Mouse (Mus musculus): ENCODE data around the gene Mcf2l. TPM values are rescaled to one million over a fixed set of nuclear protein-coding genes. Genes with fewer than 3 reads are reported as not detected.

Mcf2l gene
- polyA plus RNA-seq, 1 experiment from 2014 or later = 13.4 TPM

- no peak for TF ChIP-seq CTCF (IDR thresholded peaks at IDR 0.05; ENCODE audit: low read depth)
- H3K9me3 ChIP-seq (ENCODE audit: low read depth, low read length) = no peaks in the 10 kb centered on the region
- no peak overlapping the region for H3K4me2 ChIP-seq
- H3K9ac ChIP-seq = no peak overlapping the region
- no peaks in the 10 kb centered on the region for H3K4me1 ChIP-seq (ENCODE audit: insufficient read depth)
- ATAC-seq (ENCODE audit: insufficient read depth) = no peak
- WGBS = 69% methylated on average over 6 of the region's 6 CpGs
- H3K4me3 ChIP-seq (ENCODE audit: low read depth, low read length) = no peak overlapping the region
- H3K27ac ChIP-seq (ENCODE audit: low read depth) = no peak overlapping the region
- H3K27me3 ChIP-seq (ENCODE audit: insufficient read depth, low read length) = no peaks in the 10 kb centered on the region
- H3K36me3 ChIP-seq (ENCODE audit: insufficient read depth) = no peaks in the 10 kb centered on the region
- DNase-seq = no peak
Measured at GRCm38 (mm10) chr8:13039054-13039453, 165.4 kb downstream of the Mcf2l start.

GRCm38 (mm10) chr8:13041459-13041858 is 167.9 kb downstream of the Mcf2l start:
- WGBS = 81% methylated on average over 4 of the region's 4 CpGs
- no peak for ATAC-seq (ENCODE audit: insufficient read depth)

GRCm38 (mm10) chr8:13047652-13048051 is 174.0 kb downstream of the Mcf2l start:
- Histone ChIP-seq H3K27me3 (ENCODE audit: insufficient read depth, low read length) (no peaks in the 10 kb centered on the region), H3K9me3 (ENCODE audit: low read depth, low read length) (no peaks in the 10 kb centered on the region), H3K4me2 (no peak overlapping the region), H3K36me3 (ENCODE audit: insufficient read depth) (no peaks in the 10 kb centered on the region), H3K4me3 (ENCODE audit: low read depth, low read length) (no peak overlapping the region), H3K9ac (no peak overlapping the region), H3K4me1 (ENCODE audit: insufficient read depth) (no peaks in the 10 kb centered on the region), H3K27ac (ENCODE audit: low read depth) (no peak overlapping the region)
- no peak for DNase-seq
- no peak for ATAC-seq (ENCODE audit: insufficient read depth)
- no peak for TF ChIP-seq CTCF (IDR thresholded peaks at IDR 0.05; ENCODE audit: low read depth)
- 57% methylated on average over 5 of the region's 5 CpGs for WGBS

More at GRCm38 (mm10) chr8:13041459-13041858, 167.9 kb downstream of the Mcf2l start:
- no peak overlapping the region for H3K27ac ChIP-seq (ENCODE audit: low read depth)
- H3K9ac ChIP-seq = no peak overlapping the region
- no peak for TF ChIP-seq CTCF (IDR thresholded peaks at IDR 0.05; ENCODE audit: low read depth)
- no peak for DNase-seq
- no peaks in the 10 kb centered on the region for H3K4me1 ChIP-seq (ENCODE audit: insufficient read depth)
- H3K27me3 ChIP-seq (ENCODE audit: insufficient read depth, low read length) = no peaks in the 10 kb centered on the region
- no peaks in the 10 kb centered on the region for H3K36me3 ChIP-seq (ENCODE audit: insufficient read depth)
- H3K9me3 ChIP-seq (ENCODE audit: low read depth, low read length) = no peaks in the 10 kb centered on the region
- no peak overlapping the region for H3K4me3 ChIP-seq (ENCODE audit: low read depth, low read length)
- no peak overlapping the region for H3K4me2 ChIP-seq

GRCm38 (mm10) chr8:13050550-13050949 is 176.9 kb downstream of the Mcf2l start:
- no peaks in the 10 kb centered on the region for H3K27me3 ChIP-seq (ENCODE audit: insufficient read depth, low read length)
- H3K4me2 ChIP-seq = no peak overlapping the region
- H3K4me1 ChIP-seq (ENCODE audit: insufficient read depth) = no peaks in the 10 kb centered on the region
- no peak overlapping the region for H3K27ac ChIP-seq (ENCODE audit: low read depth)
- ATAC-seq (ENCODE audit: insufficient read depth) (no peak), DNase-seq (no peak)
- H3K36me3 ChIP-seq (ENCODE audit: insufficient read depth) = no peaks in the 10 kb centered on the region
- no peak overlapping the region for H3K4me3 ChIP-seq (ENCODE audit: low read depth, low read length)
- 74% methylated on average over 10 of the region's 10 CpGs for WGBS
- H3K9me3 ChIP-seq (ENCODE audit: low read depth, low read length) = no peaks in the 10 kb centered on the region
- no peak for TF ChIP-seq CTCF (IDR thresholded peaks at IDR 0.05; ENCODE audit: low read depth)
- H3K9ac ChIP-seq = no peak overlapping the region

- Histone ChIP-seq H3K27ac (ENCODE audit: low read depth) (no peak overlapping the region), H3K27me3 (ENCODE audit: insufficient read depth, low read length) (no peaks in the 10 kb centered on the region), H3K9me3 (ENCODE audit: low read depth, low read length) (no peaks in the 10 kb centered on the region), H3K4me2 (no peak overlapping the region), H3K36me3 (ENCODE audit: insufficient read depth) (no peaks in the 10 kb centered on the region), H3K9ac (no peak overlapping the region), H3K4me3 (ENCODE audit: low read depth, low read length) (no peak overlapping the region), H3K4me1 (ENCODE audit: insufficient read depth) (no peaks in the 10 kb centered on the region)
- no peak for ATAC-seq (ENCODE audit: insufficient read depth)
- 67% methylated on average over 4 of the region's 4 CpGs for WGBS
- TF ChIP-seq CTCF (IDR thresholded peaks at IDR 0.05; ENCODE audit: low read depth) = no peak
- no peak for DNase-seq
Measured at GRCm38 (mm10) chr8:13057351-13057750, 183.7 kb downstream of the Mcf2l start.

GRCm38 (mm10) chr8:13060441-13061150 is 187.0 kb downstream of the Mcf2l start, which contains the start of gene Proz:
Gene Proz (plus strand): TSS chr8:13060914.
- Histone ChIP-seq H3K27ac (ENCODE audit: low read depth) (no peak within 1 kb of the TSS), H3K9ac (no peak within 1 kb of the TSS), H3K4me2 (no peak within 1 kb of the TSS), H3K36me3 (ENCODE audit: insufficient read depth) (no peaks in the 10 kb centered on the region), H3K9me3 (ENCODE audit: low read depth, low read length) (no peaks in the 10 kb centered on the region), H3K27me3 (ENCODE audit: insufficient read depth, low read length) (no peaks in the 10 kb centered on the region), H3K4me1 (ENCODE audit: insufficient read depth) (no peaks in the 10 kb centered on the region), H3K4me3 (ENCODE audit: low read depth, low read length) (no peak within 1 kb of the TSS)
- TF ChIP-seq CTCF (IDR thresholded peaks at IDR 0.05; ENCODE audit: low read depth) = no peak
- DNase-seq (no peak), ATAC-seq (ENCODE audit: insufficient read depth) (no peak)
- WGBS = 67% methylated on average over 17 of the region's 17 CpGs

- Histone ChIP-seq H3K9ac (no peak overlapping the region), H3K9me3 (ENCODE audit: low read depth, low read length) (no peaks in the 10 kb centered on the region), H3K27ac (ENCODE audit: low read depth) (no peak overlapping the region), H3K4me1 (ENCODE audit: insufficient read depth) (no peaks in the 10 kb centered on the region), H3K4me2 (no peak overlapping the region), H3K27me3 (ENCODE audit: insufficient read depth, low read length) (no peaks in the 10 kb centered on the region), H3K4me3 (ENCODE audit: low read depth, low read length) (no peak overlapping the region), H3K36me3 (ENCODE audit: insufficient read depth) (no peaks in the 10 kb centered on the region)
- 45% methylated on average over 16 of the region's 16 CpGs for WGBS
- no peak for TF ChIP-seq CTCF (IDR thresholded peaks at IDR 0.05; ENCODE audit: low read depth)
- DNase-seq (peak; percentile 21), ATAC-seq (ENCODE audit: insufficient read depth) (no peak)
Measured at GRCm38 (mm10) chr8:13063112-13063511, 189.5 kb downstream of the Mcf2l start.

Small RNAs within 50 kb of the gene (microRNA-seq; reads per million reads assigned to microRNA genes)
- gene Gm38671 (ENCODE audit: borderline number of aligned reads) = not detected

Other genes with a start within 250 kb of the Mcf2l start
- 57.2 and 59.3 TPM in 2 replicates for gene Tubgcp3, start 201.6 kb upstream of the Mcf2l start, polyA plus RNA-seq (2014; fragmentation: Nextera tagmentation; extraction: Ambion mirVana)
- gene Atp11a, start 116.8 kb upstream of the Mcf2l start, polyA plus RNA-seq (2014; fragmentation: Nextera tagmentation; extraction: Ambion mirVana) = 23.2 and 26.7 TPM in 2 replicates
- 0.09 TPM in 1 of 2 replicates, not detected in the other for gene F7, start 152.2 kb downstream of the Mcf2l start, polyA plus RNA-seq (2014; fragmentation: Nextera tagmentation; extraction: Ambion mirVana)
- gene F10, start 163.5 kb downstream of the Mcf2l start, polyA plus RNA-seq (2014; fragmentation: Nextera tagmentation; extraction: Ambion mirVana) = 0.88 and 1.1 TPM in 2 replicates
- gene Proz, start 187.1 kb downstream of the Mcf2l start, polyA plus RNA-seq (2014; fragmentation: Nextera tagmentation; extraction: Ambion mirVana) = 0.29 and 0.38 TPM in 2 replicates
- 39.2 and 40.0 TPM in 2 replicates for gene Pcid2, start 231.7 kb downstream of the Mcf2l start, polyA plus RNA-seq (2014; fragmentation: Nextera tagmentation; extraction: Ambion mirVana)
- gene Cul4a, start 231.8 kb downstream of the Mcf2l start, polyA plus RNA-seq (2014; fragmentation: Nextera tagmentation; extraction: Ambion mirVana) = 93.2 and 98.9 TPM in 2 replicates